Mouse (Mus musculus): ENCODE data around the gene Sox5. TPM values are rescaled to one million over a fixed set of nuclear protein-coding genes. Genes with fewer than 3 reads are reported as not detected.

The Sox5 gene
- total and polyA plus RNA-seq, 3 experiments = 0.08 to 0.47 (median 0.46) TPM

DNA sequence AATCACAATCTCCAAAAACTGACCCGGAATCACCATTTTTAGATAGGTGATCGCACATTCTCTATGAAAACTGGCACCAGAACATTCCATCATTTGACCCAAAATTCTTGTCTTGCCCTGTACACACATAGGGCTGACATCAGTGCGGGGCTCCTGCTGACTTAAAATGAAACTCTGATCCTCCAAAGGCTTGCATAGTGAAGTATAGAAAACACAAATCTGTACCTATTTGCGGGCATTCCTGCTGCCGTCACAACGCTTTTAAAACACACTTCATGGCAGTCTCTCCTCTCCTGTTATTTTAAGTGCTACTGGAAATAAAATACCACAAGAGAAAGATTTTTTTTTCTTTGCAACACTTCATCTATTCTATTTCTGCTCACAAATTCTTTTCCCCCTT lies 886.7 kb downstream of the Sox5 start:
- Histone ChIP-seq H3K36me3 (replicated peaks in 1 of 2; ENCODE audit: control insufficient read depth in 1 of 2, insufficient read depth in 1 of 2, low read length in 1 of 2) (no peaks in the 10 kb centered on the region), H3K9me3 (replicated peaks; ENCODE audit: low read length) (no peaks in the 10 kb centered on the region)
- dilution Hi-C loops (cut with MboI; ENCODE audit: extremely low pct_ligation_motif_present, extremely low pct_unique_long_range_greater_than_20kb, low sequenced_read_pairs) = no loop called here

GRCm38 (mm10) chr6:143892869-143893268 lies 888.9 kb downstream of the Sox5 start:
- Histone ChIP-seq H3K79me2 (replicated peaks; ENCODE audit: control insufficient read depth, extremely low read depth, insufficient read depth, poor library complexity, severe bottlenecking) (no peaks in the 10 kb centered on the region), H3K4me1 (ENCODE audit: control insufficient read depth in 1 of 2, insufficient read depth in 2 of 2) (no peaks in the 10 kb centered on the region), H3K4me2 (ENCODE audit: insufficient read depth, low read depth, poor library complexity, severe bottlenecking) (no peak overlapping the region), H3K4me3 (replicated peaks in 1 of 3; ENCODE audit: low read depth in 2 of 3, low read length in 2 of 3, poor library complexity in 1 of 3) (no peak overlapping the region), H3K9ac (ENCODE audit: insufficient read depth, low read depth) (no peak overlapping the region), H3K27me3 (replicated peaks) (no peaks in the 10 kb centered on the region), H3K36me3 (replicated peaks in 1 of 2; ENCODE audit: control insufficient read depth in 1 of 2, insufficient read depth in 1 of 2, low read length in 1 of 2) (no peaks in the 10 kb centered on the region), H3K27ac (ENCODE audit: insufficient read depth, low read depth) (no peak overlapping the region), H3K9me3 (replicated peaks; ENCODE audit: low read length) (no peaks in the 10 kb centered on the region)
- no peak for TF ChIP-seq MEF2A (IDR thresholded peaks at IDR 0.05; ENCODE audit: borderline replicate concordance, low read depth, low read length)
- no peak for TF ChIP-seq ZKSCAN1 (IDR thresholded peaks at IDR 0.05; ENCODE audit: borderline replicate concordance, low read depth, low read length)
- no peak for TF ChIP-seq POLR2A (IDR thresholded peaks at IDR 0.05; ENCODE audit: low read depth, low read length)
- no peak for TF ChIP-seq HCFC1 (IDR thresholded peaks at IDR 0.05; ENCODE audit: low read depth, low read length)
- TF ChIP-seq MXI1 (IDR thresholded peaks at IDR 0.05; ENCODE audit: low read depth, low read length) = no peak
- TF ChIP-seq RCOR1 (conservative IDR thresholded peaks at IDR 0.05; ENCODE audit: low read depth, low read length) = no peak
- no peak for TF ChIP-seq IRF4 (IDR thresholded peaks at IDR 0.05; ENCODE audit: low read depth, low read length)
- TF ChIP-seq JUND (conservative IDR thresholded peaks at IDR 0.05; ENCODE audit: low read depth, low read length) = no peak
- DNase-seq (ENCODE audit: extremely low read depth) = no peak
- in situ Hi-C loops (cut with MboI; ENCODE audit: low pct_ligation_motif_present, low pct_unique_long_range_greater_than_20kb, low sequenced_read_pairs) = no loop called here
- dilution Hi-C loops (cut with MboI; ENCODE audit: extremely low pct_ligation_motif_present, extremely low pct_unique_long_range_greater_than_20kb, low sequenced_read_pairs) = no loop called here

More for the DNA sequence above, 886.7 kb downstream of the Sox5 start:
- DNase-seq (ENCODE audit: extremely low read depth) = no peak
- in situ Hi-C loops (cut with MboI; ENCODE audit: low pct_ligation_motif_present, low pct_unique_long_range_greater_than_20kb, low sequenced_read_pairs) = no loop called here
- Histone ChIP-seq H3K27ac (ENCODE audit: insufficient read depth, low read depth) (no peak overlapping the region), H3K27me3 (replicated peaks) (no peaks in the 10 kb centered on the region), H3K4me3 (replicated peaks in 1 of 3; ENCODE audit: low read depth in 2 of 3, low read length in 2 of 3, poor library complexity in 1 of 3) (no peak overlapping the region), H3K4me1 (ENCODE audit: control insufficient read depth in 1 of 2, insufficient read depth in 2 of 2) (no peaks in the 10 kb centered on the region), H3K9ac (ENCODE audit: insufficient read depth, low read depth) (no peak overlapping the region), H3K4me2 (ENCODE audit: insufficient read depth, low read depth, poor library complexity, severe bottlenecking) (no peak overlapping the region), H3K79me2 (replicated peaks; ENCODE audit: control insufficient read depth, extremely low read depth, insufficient read depth, poor library complexity, severe bottlenecking) (no peaks in the 10 kb centered on the region)
- TF ChIP-seq POLR2A (IDR thresholded peaks at IDR 0.05; ENCODE audit: low read depth, low read length) = no peak
- no peak for TF ChIP-seq USF1 (IDR thresholded peaks at IDR 0.05; ENCODE audit: low read depth, low read length)
- TF ChIP-seq TBP (conservative IDR thresholded peaks at IDR 0.05; ENCODE audit: low read depth, low read length) = no peak
- TF ChIP-seq NRF1 (IDR thresholded peaks at IDR 0.05; ENCODE audit: low read depth, low read length) = no peak
- no peak for TF ChIP-seq E2F4 (IDR thresholded peaks at IDR 0.05; ENCODE audit: insufficient replicate concordance, low read depth, low read length)
- TF ChIP-seq SIN3A (IDR thresholded peaks at IDR 0.05; ENCODE audit: low read length) = no peak
- TF ChIP-seq MYC (IDR thresholded peaks at IDR 0.05; ENCODE audit: low read depth, low read length) = no peak

DNA sequence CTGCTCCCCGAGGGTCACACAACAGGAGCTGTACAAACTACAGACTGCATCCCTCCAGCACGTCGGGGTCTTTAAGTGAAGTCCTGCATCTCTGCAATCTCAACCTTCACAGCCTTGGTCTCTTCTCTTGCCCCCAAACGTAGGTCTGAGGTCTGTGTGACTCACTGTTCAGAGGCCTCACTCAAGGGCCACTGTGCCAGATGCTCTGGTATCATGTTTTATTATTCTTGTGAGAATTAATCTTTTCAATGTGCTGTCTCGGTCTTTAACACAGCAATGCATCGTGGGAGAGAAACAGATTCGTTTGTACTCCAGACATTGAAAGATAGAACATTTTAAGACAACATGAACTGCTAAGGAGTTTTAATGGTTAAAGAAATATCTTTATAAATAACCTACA lies 893.2 kb downstream of the Sox5 start:
- Histone ChIP-seq H3K27ac (ENCODE audit: insufficient read depth, low read depth) (no peak overlapping the region), H3K4me3 (replicated peaks in 1 of 3; ENCODE audit: low read depth in 2 of 3, low read length in 2 of 3, poor library complexity in 1 of 3) (no peak overlapping the region), H3K9me3 (replicated peaks; ENCODE audit: low read length) (no peaks in the 10 kb centered on the region), H3K9ac (ENCODE audit: insufficient read depth, low read depth) (no peak overlapping the region), H3K79me2 (replicated peaks; ENCODE audit: control insufficient read depth, extremely low read depth, insufficient read depth, poor library complexity, severe bottlenecking) (no peaks in the 10 kb centered on the region), H3K4me1 (ENCODE audit: control insufficient read depth in 1 of 2, insufficient read depth in 2 of 2) (no peaks in the 10 kb centered on the region), H3K27me3 (replicated peaks) (no peaks in the 10 kb centered on the region), H3K4me2 (ENCODE audit: insufficient read depth, low read depth, poor library complexity, severe bottlenecking) (no peak overlapping the region), H3K36me3 (replicated peaks in 1 of 2; ENCODE audit: control insufficient read depth in 1 of 2, insufficient read depth in 1 of 2, low read length in 1 of 2) (no peaks in the 10 kb centered on the region)
- DNase-seq (ENCODE audit: extremely low read depth) = no peak
- in situ Hi-C loops (cut with MboI; ENCODE audit: low pct_ligation_motif_present, low pct_unique_long_range_greater_than_20kb, low sequenced_read_pairs) = no loop called here
- dilution Hi-C loops (cut with MboI; ENCODE audit: extremely low pct_ligation_motif_present, extremely low pct_unique_long_range_greater_than_20kb, low sequenced_read_pairs) = no loop called here
- TF ChIP-seq MYC (IDR thresholded peaks at IDR 0.05; ENCODE audit: low read depth, low read length) = no peak
- TF ChIP-seq MAZ (IDR thresholded peaks at IDR 0.05; ENCODE audit: low read depth, low read length) = no peak
- no peak for TF ChIP-seq POLR2AphosphoS2 (IDR thresholded peaks at IDR 0.05; ENCODE audit: low read depth, low read length)
- no peak for TF ChIP-seq MAX (IDR thresholded peaks at IDR 0.05; ENCODE audit: low read length)
- TF ChIP-seq TBP (conservative IDR thresholded peaks at IDR 0.05; ENCODE audit: low read depth, low read length) = no peak
- TF ChIP-seq JUND (conservative IDR thresholded peaks at IDR 0.05; ENCODE audit: low read depth, low read length) = no peak
- TF ChIP-seq NRF1 (IDR thresholded peaks at IDR 0.05; ENCODE audit: low read depth, low read length) = no peak
- TF ChIP-seq MXI1 (IDR thresholded peaks at IDR 0.05; ENCODE audit: low read depth, low read length) = no peak
- no peak for TF ChIP-seq JUN (IDR thresholded peaks at IDR 0.05; ENCODE audit: insufficient read depth, low read depth, low read length)
- no peak for TF ChIP-seq ZNF384 (IDR thresholded peaks at IDR 0.05; ENCODE audit: low read depth, low read length)
- no peak for TF ChIP-seq RAD21 (IDR thresholded peaks at IDR 0.05; ENCODE audit: low read depth, low read length)
- TF ChIP-seq HCFC1 (IDR thresholded peaks at IDR 0.05; ENCODE audit: low read depth, low read length) = no peak
- TF ChIP-seq ETS1 (conservative IDR thresholded peaks at IDR 0.05; ENCODE audit: low read depth, low read length) = no peak
- TF ChIP-seq NELFE (IDR thresholded peaks at IDR 0.05; ENCODE audit: low read depth, low read length) = no peak
- TF ChIP-seq USF1 (IDR thresholded peaks at IDR 0.05; ENCODE audit: low read depth, low read length) = no peak
- TF ChIP-seq ZMIZ1 (IDR thresholded peaks at IDR 0.05; ENCODE audit: low read depth, low read length) = no peak
- TF ChIP-seq USF2 (conservative IDR thresholded peaks at IDR 0.05; ENCODE audit: low read depth, low read length) = no peak
- TF ChIP-seq CHD1 (IDR thresholded peaks at IDR 0.05; ENCODE audit: low read depth, low read length) = no peak
- TF ChIP-seq BHLHE40 (IDR thresholded peaks at IDR 0.05; ENCODE audit: low read depth, low read length) = no peak

Data from CH12.LX (cell line).